In genomic region chr17:25288842-25289241, GRCm38 (mm10) we compare ENCODE assay signal across 9 mouse cellular contexts. TPM values are rescaled to one million over a fixed set of nuclear protein-coding genes. Genes with fewer than 3 reads are reported as not detected.
A peak's percentile ranks its signal among the peaks of the same experiment; 100 is the strongest.
DNase-seq lines count a peak whose midpoint lies in the region; ATAC-seq and TF ChIP-seq lines count a peak whose summit lies in the region.
"Had no signal": no experiment of that assay in that cellular context is flagged by ENCODE, and none has a peak within 500 bp of the region (broad histone marks: within the 10 kb centered on the region; RNA-seq: fewer than 3 reads in every experiment).

No protein-coding gene starts in this region.

- no peak overlapping the region for H3K27ac ChIP-seq in intestine, postnatal 0 days (ENCODE audit: low read depth, low read length)
- no peak overlapping the region for H3K27ac ChIP-seq in intestine, embryonic 15.5 days
- no peak overlapping the region for H3K27ac ChIP-seq in ES-E14 (ENCODE audit: insufficient read depth, low read depth, low read length, poor library complexity, severe bottlenecking)
- H3K27ac ChIP-seq in limb, embryonic 11.5 days (replicated peaks; ENCODE audit: low read depth, low read length): no peak overlapping the region
- H3K27ac ChIP-seq: liver, embryonic 15.5 days had no signal

- H3K36me3 ChIP-seq in intestine, postnatal 0 days (ENCODE audit: control insufficient read depth, insufficient read depth): no peaks in the 10 kb centered on the region
- H3K36me3 ChIP-seq in intestine, embryonic 15.5 days: no peaks in the 10 kb centered on the region
- H3K36me3 ChIP-seq in ES-E14 (ENCODE audit: control insufficient read depth, insufficient read depth, low read length, poor library complexity, severe bottlenecking): no peaks in the 10 kb centered on the region
- H3K36me3 ChIP-seq in limb, embryonic 11.5 days (ENCODE audit: control insufficient read depth, insufficient read depth, low read length): no peaks in the 10 kb centered on the region
- H3K36me3 ChIP-seq: liver, embryonic 15.5 days had no signal

- H3K9me3 ChIP-seq in intestine, postnatal 0 days (ENCODE audit: control insufficient read depth): no peaks in the 10 kb centered on the region
- H3K9me3 ChIP-seq in intestine, embryonic 15.5 days: no peaks in the 10 kb centered on the region
- no peaks in the 10 kb centered on the region for H3K9me3 ChIP-seq in ES-E14 (ENCODE audit: control insufficient read depth, insufficient read depth, low read depth, low read length)
- no peaks in the 10 kb centered on the region for H3K9me3 ChIP-seq in limb, embryonic 11.5 days (ENCODE audit: control insufficient read depth, low read length)
- H3K9me3 ChIP-seq: liver, embryonic 15.5 days had no signal

- WGBS in intestine, postnatal 0 days: 20% methylated on average over 4 of the region's 4 CpGs
- 17% methylated on average over 4 of the region's 4 CpGs for WGBS in intestine, embryonic 15.5 days
- WGBS in limb, embryonic 11.5 days: 23% methylated on average over 4 of the region's 4 CpGs

- no peaks in the 10 kb centered on the region for H3K4me1 ChIP-seq in intestine, postnatal 0 days (replicated peaks; ENCODE audit: control insufficient read depth, insufficient read depth, low read length)
- no peaks in the 10 kb centered on the region for H3K4me1 ChIP-seq in intestine, embryonic 15.5 days (replicated peaks)
- H3K4me1 ChIP-seq in ES-E14 (ENCODE audit: control insufficient read depth in 2 of 2, insufficient read depth in 2 of 2, low read length in 2 of 2, poor library complexity in 1 of 2): peaks cover 0 to 5% of the 10 kb centered on the region in 2 experiments; a peak in 1 of 4 replicates
- H3K4me1 ChIP-seq in limb, embryonic 11.5 days (ENCODE audit: control insufficient read depth, insufficient read depth, low read length): no peaks in the 10 kb centered on the region
- H3K4me1 ChIP-seq: liver, embryonic 15.5 days had no signal

- H3K27me3 ChIP-seq in intestine, postnatal 0 days (replicated peaks; ENCODE audit: control insufficient read depth, insufficient read depth, low read length): no peaks in the 10 kb centered on the region
- no peaks in the 10 kb centered on the region for H3K27me3 ChIP-seq in intestine, embryonic 15.5 days (replicated peaks)
- H3K27me3 ChIP-seq in limb, embryonic 11.5 days (ENCODE audit: control insufficient read depth, insufficient read depth, low read length): no peaks in the 10 kb centered on the region

- peak; percentile 78 for TF ChIP-seq CTCF in intestine, postnatal 0 days (IDR thresholded peaks at IDR 0.05; ENCODE audit: low read depth)

- H3K4me3 ChIP-seq in intestine, postnatal 0 days (ENCODE audit: low read depth, low read length): no peak overlapping the region
- no peak overlapping the region for H3K4me3 ChIP-seq in intestine, embryonic 15.5 days (replicated peaks)
- H3K4me3 ChIP-seq in ES-E14 (ENCODE audit: insufficient read depth in 1 of 2, low read depth in 1 of 2, low read length in 2 of 2, poor library complexity in 1 of 2, severe bottlenecking in 1 of 2): no peak overlapping the region
- H3K4me3 ChIP-seq in limb, embryonic 11.5 days (ENCODE audit: low read depth, low read length): no peak overlapping the region
- H3K4me3 ChIP-seq: liver, embryonic 15.5 days had no signal

- H3K9ac ChIP-seq in intestine, postnatal 0 days (ENCODE audit: low read depth, low read length): no peak overlapping the region
- H3K9ac ChIP-seq in intestine, embryonic 15.5 days: no peak overlapping the region
- H3K9ac ChIP-seq in ES-E14 (ENCODE audit: insufficient read depth, low read depth, low read length, poor library complexity, severe bottlenecking): no peak overlapping the region
- no peak overlapping the region for H3K9ac ChIP-seq in limb, embryonic 11.5 days (ENCODE audit: low read length)
- H3K9ac ChIP-seq: liver, embryonic 15.5 days had no signal

- in situ Hi-C loops in ES-E14 (cut with MboI; ENCODE audit: low sequenced_read_pairs in 2 of 2, unreplicated experiment in 2 of 2): no loop called here

- ATAC-seq in intestine, postnatal 0 days: no peak
- ATAC-seq in intestine, embryonic 15.5 days: no peak
- ATAC-seq in limb, embryonic 11.5 days (ENCODE audit: insufficient number of reproducible peaks, low FRiP score, low TSS enrichment, low read depth): no peak

- peak; percentile 58 to 61 for DNase-seq in B cell, adult 2 months
- peak; percentile 37 for DNase-seq in ES-E14 (ENCODE audit: low read depth, low spot score)
- DNase-seq in embryo, embryonic 9.5 days (ENCODE audit: extremely low spot score): peak; percentile 42
- DNase-seq in limb, embryonic 11.5 days (ENCODE audit: low spot score): peak; percentile 67
- peak; percentile 53 for DNase-seq in right cerebral cortex, postnatal 4 days

- no peak overlapping the region for H3K4me2 ChIP-seq in intestine, postnatal 0 days (replicated peaks; ENCODE audit: low read depth)
- H3K4me2 ChIP-seq in intestine, embryonic 15.5 days (replicated peaks): no peak overlapping the region
- H3K4me2 ChIP-seq in limb, embryonic 11.5 days (ENCODE audit: low read depth, severe bottlenecking): no peak overlapping the region
- H3K4me2 ChIP-seq: liver, embryonic 15.5 days had no signal

TF ChIP-seq in ES-E14, 5 proteins besides CTCF, POLR2A, EP300 and RAD21:
- TF ChIP-seq HCFC1 (IDR thresholded peaks at IDR 0.05; ENCODE audit: borderline replicate concordance, insufficient read depth, low read length) (no peak), CHD2 (IDR thresholded peaks at IDR 0.05; ENCODE audit: low read depth, low read length) (no peak), MAFK (IDR thresholded peaks at IDR 0.05; ENCODE audit: insufficient read depth, low read depth, low read length) (no peak), ZNF384 (IDR thresholded peaks at IDR 0.05; ENCODE audit: low read depth, low read length) (no peak), ZC3H11A (IDR thresholded peaks at IDR 0.05; ENCODE audit: borderline replicate concordance, low read depth, low read length) (no peak)

RNA-seq across cellular contexts. Expression of gene Prss34, which starts 9.4 kb away (rescaled TPM):
- polyA plus RNA-seq in intestine, postnatal 0 days (2015; fragmentation: Nextera tagmentation; extraction: Ambion mirVana): 0.18 and 0.29 TPM in 2 replicates
- polyA plus RNA-seq in intestine, embryonic 15.5 days (2015; fragmentation: Nextera tagmentation; extraction: Ambion mirVana): 0.62 TPM in 1 of 2 replicates, not detected in the other
- total RNA-seq in ES-E14 (2012; rRNA removed): not detected in 2 replicates
- not detected in 2 replicates for polyA plus RNA-seq in limb, embryonic 11.5 days (2014; fragmentation: Nextera tagmentation; extraction: Ambion mirVana)
- polyA plus RNA-seq: frontal cortex, adult 2 months had no signal

RNA-seq across cellular contexts. Expression of gene Ube2i, which starts 14.4 kb away (rescaled TPM):
- 253 and 257 TPM in 2 replicates for polyA plus RNA-seq in intestine, postnatal 0 days (2015; fragmentation: Nextera tagmentation; extraction: Ambion mirVana)
- polyA plus RNA-seq in intestine, embryonic 15.5 days (2015; fragmentation: Nextera tagmentation; extraction: Ambion mirVana): 490 and 556 TPM in 2 replicates
- total RNA-seq in ES-E14 (2012; rRNA removed): 427 and 443 TPM in 2 replicates
- polyA plus RNA-seq in limb, embryonic 11.5 days (2014; fragmentation: Nextera tagmentation; extraction: Ambion mirVana): 922 and 923 TPM in 2 replicates

RNA-seq across cellular contexts. Expression of gene Prss28, which starts 19.6 kb away (rescaled TPM):
- polyA plus RNA-seq in intestine, postnatal 0 days (2015; fragmentation: Nextera tagmentation; extraction: Ambion mirVana): not detected in 2 replicates
- polyA plus RNA-seq in intestine, embryonic 15.5 days (2015; fragmentation: Nextera tagmentation; extraction: Ambion mirVana): not detected in 2 replicates
- not detected in 2 replicates for total RNA-seq in ES-E14 (2012; rRNA removed)
- polyA plus RNA-seq in limb, embryonic 11.5 days (2014; fragmentation: Nextera tagmentation; extraction: Ambion mirVana): not detected in 2 replicates
- polyA plus RNA-seq: frontal cortex, adult 2 months; liver, embryonic 15.5 days had no signal

RNA-seq across cellular contexts. Expression of gene Prss29, which starts 29.6 kb away (rescaled TPM):
- not detected in 2 replicates for polyA plus RNA-seq in intestine, postnatal 0 days (2015; fragmentation: Nextera tagmentation; extraction: Ambion mirVana)
- polyA plus RNA-seq in intestine, embryonic 15.5 days (2015; fragmentation: Nextera tagmentation; extraction: Ambion mirVana): not detected in 2 replicates
- total RNA-seq in ES-E14 (2012; rRNA removed): not detected in 2 replicates
- not detected in 2 replicates for polyA plus RNA-seq in limb, embryonic 11.5 days (2014; fragmentation: Nextera tagmentation; extraction: Ambion mirVana)
- polyA plus RNA-seq: frontal cortex, adult 2 months; liver, embryonic 15.5 days had no signal

RNA-seq across cellular contexts. Expression of gene Baiap3, which starts 32.7 kb away (rescaled TPM):
- 0.86 and 1.1 TPM in 2 replicates for polyA plus RNA-seq in intestine, postnatal 0 days (2015; fragmentation: Nextera tagmentation; extraction: Ambion mirVana)
- polyA plus RNA-seq in intestine, embryonic 15.5 days (2015; fragmentation: Nextera tagmentation; extraction: Ambion mirVana): 4.0 and 4.3 TPM in 2 replicates
- 1.4 and 1.9 TPM in 2 replicates for total RNA-seq in ES-E14 (2012; rRNA removed)
- polyA plus RNA-seq in limb, embryonic 11.5 days (2014; fragmentation: Nextera tagmentation; extraction: Ambion mirVana): 0.71 and 0.88 TPM in 2 replicates
